Mouse (Mus musculus) midbrain, embryonic 11.5 days (tissue): ENCODE results near the gene Dmc1. TPM values are rescaled to one million over a fixed set of nuclear protein-coding genes. Genes with fewer than 3 reads are reported as not detected.

Source experiments
- ATAC-seq: fragments of 200-750 bp; cut with Nextera tagmentation; 2 replicates; pipeline ENCODE4 v1.8.0; 2017; ENCODE audit warnings: moderate TSS enrichment, moderate library complexity; ENCODE audit not compliant: low FRiP score
- DNase-seq: peaks from one replicate; pipeline ENCODE4 v3.0.0; 2015; ENCODE audit warnings: low spot score; ENCODE audit errors: missing footprints
- H3K27ac ChIP-seq: fragments of 300-500 bp; sonication (generic); 2 replicates; pipeline ENCODE4 v1.5.1; 2014; ENCODE audit warnings: low read depth, low read length
- H3K27me3 ChIP-seq: fragments of 300-500 bp; sonication (generic); 2 replicates; pipeline ENCODE4 v1.6.1; 2014; ENCODE audit warnings: mild to moderate bottlenecking, low read length, moderate library complexity, mixed read lengths; ENCODE audit not compliant: control insufficient read depth, insufficient read depth
- H3K36me3 ChIP-seq: fragments of 300-500 bp; sonication (generic); 2 replicates; pipeline ENCODE4 v1.6.1; 2014; ENCODE audit warnings: mild to moderate bottlenecking, low read length, moderate library complexity, mixed read lengths; ENCODE audit not compliant: control insufficient read depth, insufficient read depth
- H3K4me1 ChIP-seq: fragments of 300-500 bp; sonication (generic); 2 replicates; pipeline ENCODE4 v1.6.1; 2014; ENCODE audit warnings: low read length; ENCODE audit not compliant: control insufficient read depth, insufficient read depth
- H3K4me2 ChIP-seq: fragments of 300-500 bp; sonication (generic); 2 replicates; pipeline ENCODE4 v1.6.1; 2014; ENCODE audit warnings: mild to moderate bottlenecking, moderate library complexity
- H3K4me3 ChIP-seq: fragments of 300-500 bp; sonication (generic); 2 replicates; pipeline ENCODE4 v1.5.1; 2014; ENCODE audit warnings: low read depth, low read length
- H3K9ac ChIP-seq: fragments of 300-500 bp; sonication (generic); 2 replicates; pipeline ENCODE4 v1.6.1; 2014; ENCODE audit warnings: low read length
- H3K9me3 ChIP-seq: fragments of 300-500 bp; sonication (generic); 2 replicates; pipeline ENCODE4 v1.6.1; 2016; ENCODE audit warnings: low read length; ENCODE audit not compliant: control insufficient read depth
- WGBS: fragments of 180-500 bp; shearing (Covaris S2); extraction: QIAGEN DNeasy Blood & Tissue Kit; methylation state at CpG from one replicate; pipeline ENCODE4 v1.1.7; 2014; 5-methylcytosine and 5-hydroxymethylcytosine counted together
- polyA plus RNA-seq: library from polyadenylated mRNA; unstranded; fragments of >200 nt; fragmentation: Nextera tagmentation; extraction: Ambion mirVana; gene quantifications from 2 replicates; pipeline ENCODE4 v1.2.1, GENCODE M21; 2014

Dmc1 gene
- polyA plus RNA-seq, 1 experiment from 2014 or later = 0.94 TPM

GRCm38 (mm10) chr15:79525979-79526768 is 78.7 kb downstream of the Dmc1 start:
- 73% methylated on average over 9 of the region's 9 CpGs for WGBS
- Histone ChIP-seq H3K36me3 (peaks cover 35% of the 10 kb centered on the region), H3K4me2 (no peak overlapping the region), H3K9me3 (no peaks in the 10 kb centered on the region), H3K27me3 (no peaks in the 10 kb centered on the region), H3K4me1 (no peaks in the 10 kb centered on the region), H3K27ac (no peak overlapping the region), H3K9ac (no peak overlapping the region), H3K4me3 (no peak overlapping the region)
- no peak for ATAC-seq
- DNase-seq = peak; percentile 91

- Histone ChIP-seq H3K4me3 (no peak overlapping the region), H3K36me3 (peaks cover 32% of the 10 kb centered on the region), H3K27me3 (no peaks in the 10 kb centered on the region), H3K4me2 (no peak overlapping the region), H3K4me1 (no peaks in the 10 kb centered on the region), H3K9me3 (no peaks in the 10 kb centered on the region), H3K27ac (no peak overlapping the region), H3K9ac (no peak overlapping the region)
- ATAC-seq = no peak
- WGBS = 88% methylated on average over 5 of the region's 5 CpGs
- no peak for DNase-seq
These were observed 79.3 kb downstream of the Dmc1 start for GRCm38 (mm10) chr15:79525564-79525963.

GRCm38 (mm10) chr15:79519400-79520220 is 85.3 kb downstream of the Dmc1 start:
- Histone ChIP-seq H3K4me3 (no peak overlapping the region), H3K36me3 (0 out of 2 replicates have a peak, but pooled peaks cover 2% of the 10 kb centered on the region), H3K27me3 (peaks cover 34% of the 10 kb centered on the region), H3K4me1 (peaks cover 12% of the 10 kb centered on the region), H3K9ac (no peak overlapping the region), H3K4me2 (no peak overlapping the region), H3K27ac (no peak overlapping the region), H3K9me3 (no peaks in the 10 kb centered on the region)
- no peak for DNase-seq
- ATAC-seq = no peak
- WGBS = 57% methylated on average over 14 of the region's 16 CpGs

- Histone ChIP-seq H3K9me3 (no peaks in the 10 kb centered on the region), H3K4me3 (no peak overlapping the region), H3K9ac (no peak overlapping the region), H3K4me1 (peaks cover 12% of the 10 kb centered on the region), H3K36me3 (0 out of 2 replicates have a peak, but pooled peaks cover 2% of the 10 kb centered on the region), H3K4me2 (no peak overlapping the region), H3K27me3 (peaks cover 45% of the 10 kb centered on the region), H3K27ac (no peak overlapping the region)
- WGBS = 84% methylated on average over 3 of the region's 3 CpGs
- DNase-seq = no peak
- ATAC-seq = no peak
These were observed 86.3 kb downstream of the Dmc1 start for GRCm38 (mm10) chr15:79518571-79518970.

- peaks cover 12% of the 10 kb centered on the region for H3K4me1 ChIP-seq
- H3K9ac ChIP-seq = no peak overlapping the region
- 77% methylated on average over 4 of the region's 4 CpGs for WGBS
- no peaks in the 10 kb centered on the region for H3K9me3 ChIP-seq
- H3K27me3 ChIP-seq = peaks cover 53% of the 10 kb centered on the region
- no peak overlapping the region for H3K27ac ChIP-seq
- H3K4me3 ChIP-seq = no peak overlapping the region
- no peak for ATAC-seq
- no peak overlapping the region for H3K4me2 ChIP-seq
- no peak for DNase-seq
- no peaks in the 10 kb centered on the region for H3K36me3 ChIP-seq
These were observed 87.2 kb downstream of the Dmc1 start for GRCm38 (mm10) chr15:79517710-79518109.

GRCm38 (mm10) chr15:79516171-79517096 is 88.5 kb downstream of the Dmc1 start, which contains the start of gene Kdelr3:
TSS of gene Kdelr3 (plus strand) at chr15:79516411.
- 0 out of 2 replicates have a peak, but pooled peaks have one; percentile 22 for ATAC-seq
- peak; percentile 94 for DNase-seq
- Histone ChIP-seq H3K9me3 (no peaks in the 10 kb centered on the region), H3K36me3 (no peaks in the 10 kb centered on the region), H3K27me3 (peaks cover 64% of the 10 kb centered on the region), H3K4me3 (peak within 1 kb of the TSS; percentile 45), H3K4me2 (peak within 1 kb of the TSS; percentile 58), H3K27ac (no peak within 1 kb of the TSS), H3K9ac (peak within 1 kb of the TSS; percentile 34), H3K4me1 (peaks cover 22% of the 10 kb centered on the region)
- WGBS = 1% methylated on average over 71 of the region's 71 CpGs

- ATAC-seq (no peak), DNase-seq (no peak)
- Histone ChIP-seq H3K4me1 (peaks cover 25% of the 10 kb centered on the region), H3K36me3 (no peaks in the 10 kb centered on the region), H3K27ac (no peak overlapping the region), H3K9me3 (no peaks in the 10 kb centered on the region), H3K9ac (no peak overlapping the region), H3K4me2 (no peak overlapping the region), H3K27me3 (peaks cover 82% of the 10 kb centered on the region), H3K4me3 (no peak overlapping the region)
- WGBS = 8% methylated on average over 9 of the region's 9 CpGs
These were observed 91.0 kb downstream of the Dmc1 start for GRCm38 (mm10) chr15:79513940-79514339.

GRCm38 (mm10) chr15:79511553-79512320 is 93.2 kb downstream of the Dmc1 start:
- H3K9ac ChIP-seq = 0 out of 2 replicates have a peak overlapping the region, but pooled peaks have one; percentile 24
- ATAC-seq (peak; percentile 84), DNase-seq (peak; percentile 98)
- H3K4me3 ChIP-seq = peak overlapping the region; percentile 36
- H3K27me3 ChIP-seq = peaks cover 80% of the 10 kb centered on the region
- H3K9me3 ChIP-seq = no peaks in the 10 kb centered on the region
- peak overlapping the region; percentile 66 for H3K4me2 ChIP-seq
- peaks cover 19% of the 10 kb centered on the region for H3K4me1 ChIP-seq
- under 1% methylated on average over 61 of the region's 61 CpGs for WGBS
- no peaks in the 10 kb centered on the region for H3K36me3 ChIP-seq
- H3K27ac ChIP-seq = no peak overlapping the region
